Mouse (Mus musculus): ENCODE data around the gene Sirt1.

- TF ChIP-seq POLR2A (IDR thresholded peaks at IDR 0.05; ENCODE audit: low read depth, low read length) (no peak), CTCF (IDR thresholded peaks at IDR 0.05; ENCODE audit: extremely low read depth, insufficient read depth, insufficient read length, insufficient replicate concordance) (no peak)
Observed at GRCm38 (mm10) chr10:63412756-63413155, 31.3 kb upstream of the Sirt1 start.
